Mouse (Mus musculus) kidney, postnatal 0 days (tissue): ENCODE results near the gene Pde3b. TPM values are rescaled to one million over a fixed set of nuclear protein-coding genes. Genes with fewer than 3 reads are reported as not detected.
A peak's percentile ranks its signal among the peaks of the same experiment; 100 is the strongest.

Source experiments
- ATAC-seq: fragments of 200-750 bp; cut with Nextera tagmentation; replicated peaks from 2 replicates; pipeline ENCODE4 v1.8.0; 2017; ENCODE audit warnings: low read depth, moderate number of reproducible peaks, moderate TSS enrichment, moderate library complexity; ENCODE audit not compliant: low FRiP score
- DNase-seq: peaks from one replicate; pipeline ENCODE4 v3.0.0-alpha.2; 2016; ENCODE audit warnings: low spot score
- H3K27ac ChIP-seq: fragments of 300-500 bp; sonication (generic); 2 replicates; pipeline ENCODE4 v1.5.1; 2014; ENCODE audit warnings: mild to moderate bottlenecking
- H3K27me3 ChIP-seq: fragments of 300-500 bp; sonication (generic); 2 replicates; pipeline ENCODE4 v1.6.1; 2014; ENCODE audit warnings: low read length, mixed read lengths; ENCODE audit not compliant: insufficient read depth
- H3K36me3 ChIP-seq: fragments of 300-500 bp; sonication (generic); 2 replicates; pipeline ENCODE4 v1.6.1; 2014; ENCODE audit warnings: low read length, mixed read lengths; ENCODE audit not compliant: insufficient read depth
- H3K4me1 ChIP-seq: fragments of 300-500 bp; sonication (generic); replicated peaks from 2 replicates; pipeline ENCODE4 v1.6.1; 2014; ENCODE audit warnings: antibody characterized with exemption, low read length, mixed read lengths; ENCODE audit not compliant: insufficient read depth
- H3K4me2 ChIP-seq: fragments of 300-500 bp; sonication (generic); 2 replicates; pipeline ENCODE4 v1.6.1; 2014; ENCODE audit warnings: mild to moderate bottlenecking, low read length, moderate library complexity, mixed read lengths
- H3K4me3 ChIP-seq: fragments of 300-500 bp; sonication (generic); replicated peaks from 2 replicates; pipeline ENCODE4 v1.5.1; 2014; ENCODE audit warnings: low read depth, low read length
- H3K9ac ChIP-seq: fragments of 300-500 bp; sonication (generic); 2 replicates; pipeline ENCODE4 v1.6.1; 2014; ENCODE audit warnings: low read depth, low read length
- H3K9me3 ChIP-seq: fragments of 300-500 bp; sonication (generic); replicated peaks from 2 replicates; pipeline ENCODE4 v1.6.1; 2016; ENCODE audit warnings: low read length, inconsistent platforms, mixed read lengths
- CTCF ChIP-seq: IDR thresholded peaks from 2 replicates; pipeline ENCODE4 v1.5.1; 2016; ENCODE audit warnings: antibody characterized with exemption, low read depth, mild to moderate bottlenecking, moderate library complexity
- WGBS: fragments of 180-500 bp; shearing (Covaris S2); extraction: QIAGEN DNeasy Blood & Tissue Kit; methylation state at CpG from one replicate; pipeline ENCODE4 v1.1.7; 2014; 5-methylcytosine and 5-hydroxymethylcytosine counted together
- polyA plus RNA-seq: library from polyadenylated mRNA; unstranded; fragments of >200 nt; fragmentation: Nextera tagmentation; extraction: Ambion mirVana; gene quantifications from 2 replicates; pipeline ENCODE4 v1.2.1, GENCODE M21; 2015

Gene Pde3b
- polyA plus RNA-seq, 1 experiment from 2014 or later = 4.2 TPM

DNA sequence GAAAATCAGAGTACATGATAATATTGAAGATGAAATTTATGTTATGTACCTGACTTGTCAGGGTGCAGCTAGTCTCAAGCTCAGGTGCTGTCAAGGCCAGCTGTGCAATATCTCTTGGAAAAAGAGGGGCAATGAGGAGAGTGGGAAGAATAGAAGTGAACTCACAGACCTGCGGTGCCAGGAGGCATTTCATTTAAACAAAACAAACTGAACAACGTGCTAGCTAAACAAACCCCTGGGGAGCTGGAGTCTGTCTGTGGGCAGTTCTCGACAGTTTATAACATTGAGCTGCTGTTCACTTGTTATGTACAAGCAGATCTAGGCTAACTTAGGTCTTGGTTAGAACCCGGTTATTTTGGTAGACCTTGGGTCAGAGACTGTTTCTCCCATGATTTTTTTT lies 5.8 kb downstream of the Pde3b start:
- Histone ChIP-seq H3K9me3 (no peaks in the 10 kb centered on the region), H3K4me2 (no peak overlapping the region), H3K27ac (no peak overlapping the region), H3K9ac (no peak overlapping the region), H3K27me3 (no peaks in the 10 kb centered on the region), H3K36me3 (no peaks in the 10 kb centered on the region), H3K4me3 (no peak overlapping the region), H3K4me1 (0 out of 2 replicates have a peak, but pooled peaks cover 2% of the 10 kb centered on the region)
- TF ChIP-seq CTCF = no peak
- ATAC-seq (no peak), DNase-seq (no peak)
- 18% methylated on average over 4 of the region's 4 CpGs for WGBS

DNA sequence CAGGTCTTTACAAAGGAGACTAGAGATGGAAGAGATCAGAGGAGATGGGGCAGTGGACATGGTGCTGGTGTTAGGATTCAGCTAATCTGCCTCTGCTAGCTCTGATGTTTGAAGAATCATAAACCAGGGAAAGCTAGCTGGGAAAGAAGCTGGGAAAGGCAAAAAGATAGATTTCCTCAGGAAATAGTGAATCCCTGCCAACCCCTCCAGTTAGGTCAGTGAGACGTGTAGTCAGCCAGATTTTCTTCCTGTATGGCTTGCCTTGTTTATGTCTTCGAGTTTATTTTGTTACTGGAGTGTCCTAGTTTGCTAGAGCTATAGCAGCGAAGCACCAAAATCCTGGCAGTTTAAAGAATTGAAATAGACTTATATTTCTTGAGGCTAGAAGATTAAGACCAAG lies 7.1 kb downstream of the Pde3b start:
- ATAC-seq (no peak), DNase-seq (no peak)
- H3K9me3 ChIP-seq = no peaks in the 10 kb centered on the region
- WGBS = 74% methylated on average over 3 of the region's 3 CpGs
- TF ChIP-seq CTCF = no peak
- 0 out of 2 replicates have a peak, but pooled peaks cover 2% of the 10 kb centered on the region for H3K4me1 ChIP-seq
- no peaks in the 10 kb centered on the region for H3K27me3 ChIP-seq
- H3K4me3 ChIP-seq = no peak overlapping the region
- no peak overlapping the region for H3K27ac ChIP-seq
- no peaks in the 10 kb centered on the region for H3K36me3 ChIP-seq
- no peak overlapping the region for H3K4me2 ChIP-seq
- no peak overlapping the region for H3K9ac ChIP-seq

DNA sequence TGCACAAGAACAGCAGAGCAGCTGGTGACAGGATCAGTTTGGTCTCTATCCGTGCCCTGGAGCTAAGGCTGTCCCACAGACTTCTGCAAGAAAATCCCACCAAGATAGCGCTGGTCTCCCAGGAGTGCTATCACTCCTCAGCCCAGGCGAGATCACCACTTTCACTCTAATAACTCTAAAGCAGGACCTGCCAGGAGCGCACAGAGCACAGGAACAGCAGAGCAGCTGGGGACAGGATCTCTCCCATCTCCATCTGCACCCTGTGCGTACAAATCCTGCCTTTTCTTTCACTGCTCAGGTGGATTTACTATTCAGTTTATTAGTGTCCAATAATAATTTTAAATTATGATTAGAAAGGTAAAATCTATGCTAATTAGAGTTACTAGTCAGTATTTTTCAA lies 14.7 kb downstream of the Pde3b start:
- TF ChIP-seq CTCF = no peak
- H3K27me3 ChIP-seq = no peaks in the 10 kb centered on the region
- 83% methylated on average over 5 of the region's 5 CpGs for WGBS
- no peak overlapping the region for H3K4me2 ChIP-seq
- no peaks in the 10 kb centered on the region for H3K36me3 ChIP-seq
- no peak overlapping the region for H3K9ac ChIP-seq
- no peak overlapping the region for H3K4me3 ChIP-seq
- no peak overlapping the region for H3K27ac ChIP-seq
- no peaks in the 10 kb centered on the region for H3K9me3 ChIP-seq
- DNase-seq (no peak), ATAC-seq (no peak)
- H3K4me1 ChIP-seq = no peaks in the 10 kb centered on the region

DNA sequence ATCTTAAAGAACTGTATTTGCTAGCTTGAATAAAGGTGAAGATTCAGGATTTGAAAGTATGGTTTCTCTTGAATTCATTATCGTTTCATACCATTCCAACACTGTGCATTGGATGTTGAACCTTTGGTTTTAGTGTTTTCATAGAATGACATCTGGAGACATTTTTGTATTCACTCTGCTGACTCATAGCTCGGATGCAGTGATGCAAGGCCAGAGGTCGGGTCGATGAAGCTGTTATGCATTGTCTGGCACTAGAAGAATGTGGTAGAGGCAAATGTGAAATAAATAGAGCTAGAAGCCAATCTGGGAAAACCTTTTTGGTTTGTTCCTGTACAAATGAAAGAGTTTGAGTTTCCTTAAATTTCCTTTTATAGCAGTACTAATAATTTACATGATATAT lies 16.9 kb downstream of the Pde3b start:
- H3K4me3 ChIP-seq = no peak overlapping the region
- H3K4me2 ChIP-seq = no peak overlapping the region
- no peaks in the 10 kb centered on the region for H3K27me3 ChIP-seq
- TF ChIP-seq CTCF = no peak
- no peaks in the 10 kb centered on the region for H3K36me3 ChIP-seq
- H3K9me3 ChIP-seq = no peaks in the 10 kb centered on the region
- H3K27ac ChIP-seq = no peak overlapping the region
- no peaks in the 10 kb centered on the region for H3K4me1 ChIP-seq
- DNase-seq = peak; percentile 22
- no peak overlapping the region for H3K9ac ChIP-seq
- 45% methylated on average over 4 of the region's 4 CpGs for WGBS
- no peak for ATAC-seq

DNA sequence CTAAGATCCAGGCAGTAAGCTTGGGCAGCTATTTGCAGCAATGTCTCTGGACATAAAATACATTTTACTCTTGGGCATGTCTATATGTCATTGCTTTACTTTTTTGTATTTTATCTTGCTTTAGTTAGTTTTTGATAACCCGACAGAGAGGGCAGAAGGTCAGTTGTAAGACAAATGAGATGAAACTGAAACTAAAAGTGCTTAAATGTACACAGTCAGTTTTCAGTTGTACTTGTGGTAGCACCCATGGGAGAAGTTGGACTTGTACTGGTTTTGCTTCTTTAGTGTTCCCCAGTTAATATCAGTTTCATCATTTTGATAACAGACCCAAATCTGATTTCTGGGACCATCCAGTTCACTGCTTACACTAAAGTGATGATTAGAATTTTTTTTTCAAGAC lies 24.6 kb downstream of the Pde3b start:
- H3K9me3 ChIP-seq = no peaks in the 10 kb centered on the region
- H3K4me2 ChIP-seq = no peak overlapping the region
- no peak overlapping the region for H3K27ac ChIP-seq
- H3K36me3 ChIP-seq = no peaks in the 10 kb centered on the region
- no peak for ATAC-seq
- no peak for TF ChIP-seq CTCF
- no peak for DNase-seq
- H3K4me1 ChIP-seq = no peaks in the 10 kb centered on the region
- WGBS = 78% methylated on average over 1 of the region's 1 CpGs
- H3K27me3 ChIP-seq = no peaks in the 10 kb centered on the region
- H3K4me3 ChIP-seq = no peak overlapping the region
- H3K9ac ChIP-seq = no peak overlapping the region

DNA sequence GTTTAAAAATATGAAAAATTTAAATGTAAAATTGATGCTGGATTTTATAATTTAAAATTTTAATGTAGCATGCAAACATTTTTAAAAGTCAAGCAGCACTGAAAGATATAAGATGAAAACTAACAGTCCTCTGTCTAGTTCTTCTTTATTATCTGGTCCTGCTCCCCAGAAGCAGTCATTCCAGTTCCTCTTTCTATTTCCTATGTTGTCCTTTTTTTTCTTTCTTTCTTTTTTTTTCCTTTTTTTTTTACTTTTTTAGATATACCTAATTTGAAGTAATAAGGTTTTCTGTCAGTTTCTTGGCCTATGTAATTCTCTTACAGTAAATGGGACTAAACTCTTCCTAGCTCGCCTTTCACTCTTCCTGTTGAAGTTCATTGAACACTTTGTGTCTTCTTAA lies 25.4 kb downstream of the Pde3b start:
- Histone ChIP-seq H3K9ac (no peak overlapping the region), H3K4me1 (no peaks in the 10 kb centered on the region), H3K9me3 (no peaks in the 10 kb centered on the region), H3K36me3 (no peaks in the 10 kb centered on the region), H3K27ac (no peak overlapping the region), H3K27me3 (no peaks in the 10 kb centered on the region), H3K4me3 (no peak overlapping the region), H3K4me2 (no peak overlapping the region)
- 91% methylated on average over 1 of the region's 1 CpGs for WGBS
- ATAC-seq (no peak), DNase-seq (no peak)
- TF ChIP-seq CTCF = no peak

DNA sequence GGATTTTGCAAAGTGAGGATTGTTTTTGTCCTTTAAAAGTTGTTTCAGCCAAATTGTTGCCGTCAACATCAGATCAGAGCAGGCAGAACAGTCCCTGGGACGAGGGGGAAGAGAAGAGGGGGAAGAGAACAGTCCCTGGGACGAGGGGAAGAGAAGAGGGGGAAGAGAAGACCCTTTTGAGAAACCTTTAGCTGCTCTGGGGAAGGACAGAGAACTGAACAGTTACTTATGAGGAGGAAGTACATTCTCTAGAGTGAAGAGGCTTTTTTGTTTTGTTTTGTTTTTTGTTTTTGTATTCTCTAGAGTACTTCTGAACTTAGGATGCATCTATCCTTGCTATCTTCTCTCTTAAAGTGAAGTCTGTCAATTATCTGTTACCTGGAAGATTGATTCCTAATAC lies 37.8 kb downstream of the Pde3b start:
- no peak overlapping the region for H3K27ac ChIP-seq
- H3K9me3 ChIP-seq = no peaks in the 10 kb centered on the region
- no peaks in the 10 kb centered on the region for H3K4me1 ChIP-seq
- 54% methylated on average over 3 of the region's 3 CpGs for WGBS
- no peak for DNase-seq
- no peak for ATAC-seq
- H3K4me2 ChIP-seq = no peak overlapping the region
- no peak overlapping the region for H3K9ac ChIP-seq
- H3K27me3 ChIP-seq = no peaks in the 10 kb centered on the region
- TF ChIP-seq CTCF = no peak
- H3K36me3 ChIP-seq = no peaks in the 10 kb centered on the region
- no peak overlapping the region for H3K4me3 ChIP-seq
